Mouse (Mus musculus): Measurements from ENCODE around the gene Adsl.

The Adsl gene

DNA sequence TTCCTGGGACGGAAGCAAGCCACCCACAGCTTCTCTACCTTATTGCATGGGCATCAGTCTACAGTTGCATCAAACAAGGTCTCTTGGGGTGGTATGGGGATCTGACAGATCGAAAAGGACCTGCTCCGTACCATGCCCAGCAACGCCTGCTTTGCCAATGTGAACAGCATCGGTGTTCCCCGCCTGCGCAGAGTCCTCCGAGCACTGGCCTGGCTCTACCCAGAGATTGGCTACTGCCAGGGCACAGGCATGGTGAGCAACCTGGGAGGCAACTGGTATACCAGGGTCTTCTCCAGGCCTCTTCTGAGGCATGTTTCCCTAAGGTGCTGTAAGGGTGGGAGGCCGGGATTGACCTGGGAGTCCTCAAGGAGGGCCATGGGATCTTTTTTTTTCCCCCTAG lies 59.0 kb downstream of the Adsl start:
- DNase-seq (ENCODE audit: low read depth, low spot score) = no peak

DNA sequence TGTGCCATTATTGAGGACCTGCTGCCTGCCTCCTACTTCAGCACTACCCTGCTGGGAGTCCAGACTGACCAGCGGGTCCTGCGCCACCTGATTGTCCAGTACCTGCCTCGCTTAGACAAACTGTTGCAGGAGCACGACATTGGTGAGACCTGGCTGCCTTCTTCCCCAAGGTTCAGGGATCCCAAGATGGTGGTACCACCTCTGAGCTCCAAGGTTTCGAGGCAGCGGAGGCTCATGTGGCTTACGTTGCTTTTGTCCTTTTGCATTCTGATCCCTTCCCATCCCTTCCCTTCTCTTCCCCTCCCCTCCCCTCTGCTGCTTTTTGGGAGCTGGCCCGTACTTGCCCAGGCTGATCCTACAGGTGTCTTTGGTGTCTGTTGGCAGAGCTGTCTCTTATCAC lies 59.6 kb downstream of the Adsl start:
- no peak for DNase-seq (ENCODE audit: low read depth, low spot score)

DNA sequence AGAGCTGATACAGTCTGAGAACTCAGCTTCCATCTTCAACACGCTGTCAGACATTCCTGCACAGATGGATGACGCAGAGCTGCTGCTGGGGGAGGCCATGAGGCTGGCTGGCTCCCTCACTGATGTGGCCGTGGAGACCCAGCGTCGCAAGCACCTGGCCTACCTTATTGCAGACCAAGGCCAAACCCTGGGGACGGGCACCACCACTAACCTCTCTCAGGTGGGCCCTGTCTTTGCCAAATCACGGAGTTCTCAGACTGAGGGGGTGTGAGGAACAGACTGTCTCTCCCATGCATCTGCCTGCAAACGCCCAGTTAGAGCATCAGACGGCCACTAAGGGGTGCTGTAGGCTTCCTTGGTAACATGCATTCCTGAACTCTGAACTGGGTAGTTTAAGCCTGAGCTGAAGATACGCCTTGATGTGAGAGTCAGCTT lies 60.4 kb downstream of the Adsl start:
- DNase-seq (ENCODE audit: low read depth, low spot score) = no peak

DNA sequence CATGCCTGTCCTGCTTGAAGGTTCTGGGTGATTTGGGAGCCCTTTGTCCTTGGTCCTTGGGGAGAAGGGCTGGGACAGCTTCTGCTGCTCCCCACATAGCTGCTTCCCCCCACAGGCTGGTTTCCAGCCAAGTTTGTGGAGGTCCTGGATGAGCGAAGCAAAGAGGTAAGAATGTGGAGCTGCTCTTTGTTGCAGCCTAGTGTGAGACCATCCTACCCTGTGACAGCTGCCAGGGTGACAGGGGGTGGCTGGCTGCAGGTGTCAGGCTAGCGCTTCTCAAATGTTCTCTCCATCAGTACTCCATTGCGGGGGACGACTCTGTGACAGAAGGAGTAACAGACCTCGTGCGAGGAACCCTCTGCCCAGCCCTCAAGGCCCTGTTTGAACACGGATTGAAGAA lies 61.8 kb downstream of the Adsl start:
- DNase-seq (ENCODE audit: low read depth, low spot score) = no peak

DNA sequence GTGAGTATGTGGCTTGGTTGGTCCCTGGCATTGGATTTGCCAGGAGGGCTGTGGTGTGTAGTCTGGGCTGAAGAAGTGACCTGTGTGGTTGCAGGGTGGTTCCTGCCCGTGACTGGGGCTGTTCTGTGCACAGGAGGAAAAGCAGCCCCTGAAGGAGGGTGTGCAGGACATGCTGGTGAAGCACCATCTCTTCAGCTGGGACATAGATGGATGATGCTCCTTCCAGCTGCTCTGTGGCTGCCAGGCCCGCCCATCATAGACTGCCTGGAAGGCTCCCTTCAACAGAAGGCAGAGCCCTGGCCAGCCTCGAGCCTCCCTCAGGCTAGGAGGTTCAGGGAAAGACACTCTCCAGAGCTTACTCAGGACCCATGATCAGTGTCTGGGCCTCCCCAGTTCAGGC lies 63.2 kb downstream of the Adsl start:
- DNase-seq (ENCODE audit: low read depth, low spot score) = no peak

DNA sequence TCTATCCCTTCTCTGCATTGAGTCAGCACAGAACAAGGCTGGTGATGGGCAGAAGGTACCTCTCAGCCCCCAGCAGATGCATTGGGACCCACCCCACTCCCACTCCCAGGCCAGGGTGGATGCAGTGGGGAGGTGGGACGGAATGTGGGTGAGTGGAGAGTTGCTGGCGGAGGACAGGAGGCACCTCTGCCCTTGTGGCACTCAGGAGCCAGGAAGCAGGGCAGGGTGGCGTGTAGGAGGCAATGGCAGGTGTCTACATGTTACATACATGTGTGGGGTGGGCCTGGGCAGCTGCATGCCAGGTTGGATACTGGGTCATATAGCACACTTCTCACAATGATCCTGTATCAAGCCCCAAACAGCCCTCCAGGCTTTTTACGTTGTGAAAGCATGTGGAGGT lies 64.1 kb downstream of the Adsl start:
- DNase-seq (ENCODE audit: low read depth, low spot score) = no peak

DNA sequence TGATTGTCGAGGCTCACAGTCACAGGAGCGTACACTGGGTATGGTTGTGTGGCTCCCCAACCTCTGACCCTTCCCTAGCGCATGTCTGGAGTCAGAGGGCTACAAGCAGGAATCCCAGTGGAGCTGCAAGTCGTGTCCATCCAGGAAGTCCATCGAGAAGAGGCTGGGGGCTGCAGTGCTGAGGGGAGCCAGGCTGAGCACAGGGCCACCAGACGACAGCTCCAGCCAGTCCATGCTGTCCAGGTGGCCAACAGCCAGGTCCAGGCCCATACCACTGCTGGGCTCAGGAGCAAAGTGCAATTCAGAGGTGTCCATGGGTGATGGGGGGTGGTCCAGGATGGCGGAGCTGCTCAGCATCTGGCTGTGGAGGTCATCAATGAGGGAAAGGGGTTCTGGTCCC lies 64.9 kb downstream of the Adsl start:
- no peak for DNase-seq (ENCODE audit: low read depth, low spot score)

DNA sequence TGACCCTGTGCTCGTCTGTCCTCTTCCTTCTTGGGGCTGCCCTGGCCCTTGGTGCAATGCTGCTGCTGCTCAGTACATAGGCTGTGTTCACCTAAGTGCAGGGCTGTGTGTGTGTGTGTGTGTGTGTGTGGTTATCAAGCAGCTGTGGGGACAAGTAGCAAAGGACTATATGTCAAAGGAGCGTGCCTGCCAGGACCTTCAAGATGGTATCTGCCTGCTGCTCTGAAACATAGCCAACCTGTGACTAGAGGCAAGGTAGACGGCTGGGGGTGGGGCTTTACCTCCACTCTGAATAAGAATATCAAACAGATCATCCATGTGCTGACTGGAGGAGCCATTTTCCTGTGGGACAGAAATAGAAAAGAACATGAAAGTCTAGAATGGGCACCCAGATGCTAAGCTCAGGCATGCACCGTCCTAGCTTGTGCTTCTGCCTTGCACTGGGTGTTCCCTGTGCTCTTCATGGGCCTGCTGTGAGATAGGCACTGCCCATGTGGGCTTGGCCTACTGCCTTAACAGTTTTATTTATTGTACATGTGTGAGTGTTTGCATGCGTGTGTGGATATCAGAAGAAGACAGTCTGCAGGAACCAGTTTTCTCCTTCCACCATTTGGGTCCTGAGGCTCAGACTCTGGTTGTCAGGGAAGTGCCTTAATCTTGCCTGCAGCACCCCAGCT lies 66.9 kb downstream of the Adsl start:
- no peak for DNase-seq (ENCODE audit: low read depth, low spot score)

DNA sequence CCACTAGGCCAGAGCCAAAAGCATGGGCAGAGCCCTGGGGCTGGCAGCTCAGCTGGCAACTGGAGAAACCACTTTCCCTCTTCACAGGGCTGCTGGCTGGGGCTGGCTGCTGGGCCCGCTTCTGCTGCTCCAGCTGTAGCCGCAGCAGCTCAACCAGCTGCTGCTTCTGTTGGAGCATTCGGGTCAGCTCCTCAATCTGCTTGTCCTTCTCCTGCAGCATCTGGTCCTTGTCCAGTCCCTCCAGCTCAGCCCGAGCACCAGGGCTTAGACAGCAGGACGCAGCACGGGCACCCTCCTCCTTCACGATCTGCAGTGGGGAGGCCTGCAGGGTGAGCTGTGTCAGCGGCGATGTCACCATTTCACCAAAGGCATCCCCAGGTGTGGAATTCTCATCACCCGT lies 68.2 kb downstream of the Adsl start:
- no peak for DNase-seq (ENCODE audit: low read depth, low spot score)

DNA sequence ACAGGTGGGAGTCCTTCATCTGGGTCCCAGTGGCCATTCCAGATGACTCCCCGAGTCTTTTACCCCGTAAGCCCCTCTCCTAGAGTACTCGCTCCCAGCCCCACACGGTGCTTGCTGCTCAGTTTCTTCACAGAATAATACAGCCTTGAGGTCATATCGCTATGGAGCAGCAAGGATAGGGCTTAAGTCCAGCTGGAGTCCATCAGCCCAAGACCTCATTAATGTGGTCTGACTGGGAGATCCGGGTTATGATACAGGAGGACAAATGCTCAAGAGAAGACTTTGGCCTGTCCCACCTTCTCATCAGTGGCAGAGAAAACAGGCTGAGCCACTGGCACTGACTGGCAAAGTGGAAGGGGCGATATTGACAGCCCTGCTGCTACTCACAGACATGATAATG lies 69.0 kb downstream of the Adsl start:
- DNase-seq (ENCODE audit: low read depth, low spot score) = no peak
